12 mouse cellular contexts compared by ENCODE assay signal in the genomic region with DNA sequence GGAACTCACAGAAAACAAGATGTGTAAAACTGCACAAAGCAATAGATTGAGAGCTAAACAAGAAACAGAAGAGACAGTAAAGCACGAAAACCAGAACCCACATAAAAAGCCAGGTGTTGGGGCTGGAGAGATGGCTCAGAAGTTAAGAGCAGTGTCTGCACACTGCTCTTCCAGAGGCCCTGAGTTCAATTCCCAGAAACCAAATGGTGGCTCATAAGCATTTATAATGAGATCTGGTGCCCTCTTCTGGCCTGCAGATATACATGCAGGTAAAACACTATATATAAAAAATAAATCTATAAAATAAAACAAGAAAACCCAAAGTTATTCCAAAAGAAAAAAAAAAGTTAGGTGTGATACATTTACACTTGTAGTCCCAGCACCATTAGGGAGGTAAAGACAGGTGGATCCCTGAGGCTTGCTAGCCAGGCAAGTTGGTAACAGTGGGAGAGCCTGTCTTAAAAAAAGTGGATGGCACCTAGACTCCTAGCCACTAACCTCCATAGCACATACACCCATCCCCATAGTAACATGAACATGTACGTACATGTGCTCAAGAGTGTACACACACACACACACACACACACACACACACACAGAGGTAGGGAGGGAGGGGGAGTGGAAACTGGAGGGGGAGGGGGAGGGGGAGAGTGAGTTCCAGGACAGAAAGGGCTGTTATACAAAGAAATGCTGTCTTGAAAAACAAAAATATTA. TPM values are rescaled to one million over a fixed set of nuclear protein-coding genes. Genes with fewer than 3 reads are reported as not detected.
DNase-seq lines count a peak whose midpoint lies in the region; ATAC-seq and TF ChIP-seq lines count a peak whose summit lies in the region.
"Had no signal": no experiment of that assay in that cellular context is flagged by ENCODE, and none has a peak within 500 bp of the region (broad histone marks: within the 10 kb centered on the region; RNA-seq: fewer than 3 reads in every experiment).

No protein-coding gene starts in this region.

- H3K36me3 ChIP-seq in forebrain, embryonic 13.5 days (ENCODE audit: poor library complexity, severe bottlenecking): no peaks in the 10 kb centered on the region
- H3K36me3 ChIP-seq in forebrain, embryonic 15.5 days: no peaks in the 10 kb centered on the region
- H3K36me3 ChIP-seq: limb, embryonic 10.5 days had no signal

- H3K9me3 ChIP-seq in forebrain, embryonic 13.5 days (replicated peaks): no peaks in the 10 kb centered on the region
- no peaks in the 10 kb centered on the region for H3K9me3 ChIP-seq in forebrain, embryonic 15.5 days
- H3K9me3 ChIP-seq: limb, embryonic 10.5 days had no signal

- no peak for DNase-seq in layer of hippocampus, adult 2 months (ENCODE audit: low spot score in 2 of 2)
- DNase-seq in layer of hippocampus, adult 8-10 months (ENCODE audit: low spot score in 2 of 2): no peak
- DNase-seq in A20 (ENCODE audit: low read depth, low spot score): peak; percentile 49
- peak; percentile 34 for DNase-seq in embryo, embryonic 10.5 days (ENCODE audit: low spot score)
- DNase-seq in right cerebral cortex, adult 2 months (ENCODE audit: low spot score in 2 of 2): no peak
- DNase-seq in adrenal gland, postnatal 25 days: no peak
- DNase-seq: cerebellum, adult 9-11 months; heart, adult 18-20 months had no signal

- 65% methylated on average over 2 of the region's 2 CpGs for WGBS in forebrain, embryonic 13.5 days
- WGBS in forebrain, embryonic 15.5 days: 63% methylated on average over 2 of the region's 2 CpGs

- no peak overlapping the region for H3K4me3 ChIP-seq in forebrain, embryonic 13.5 days
- no peak overlapping the region for H3K4me3 ChIP-seq in forebrain, embryonic 15.5 days
- H3K4me3 ChIP-seq in layer of hippocampus, adult 2 months: no peak overlapping the region
- H3K4me3 ChIP-seq: limb, embryonic 10.5 days had no signal

- no peak overlapping the region for H3K4me2 ChIP-seq in forebrain, embryonic 13.5 days
- no peak overlapping the region for H3K4me2 ChIP-seq in forebrain, embryonic 15.5 days (replicated peaks)

- no peak overlapping the region for H3K27ac ChIP-seq in forebrain, embryonic 13.5 days
- H3K27ac ChIP-seq in forebrain, embryonic 15.5 days (replicated peaks): no peak overlapping the region
- no peak overlapping the region for H3K27ac ChIP-seq in layer of hippocampus, adult 2 months
- H3K27ac ChIP-seq: limb, embryonic 10.5 days; macrophage had no signal

- peaks cover 17% of the 10 kb centered on the region for H3K4me1 ChIP-seq in forebrain, embryonic 13.5 days
- peaks cover 13% of the 10 kb centered on the region; the same call in 1 of the 2 replicates for H3K4me1 ChIP-seq in forebrain, embryonic 15.5 days
- H3K4me1 ChIP-seq: limb, embryonic 10.5 days had no signal

- ATAC-seq in forebrain, embryonic 13.5 days: 0 out of 2 replicates have a peak, but pooled peaks have one; percentile 61
- ATAC-seq in forebrain, embryonic 15.5 days (replicated peaks): no peak; the same call in 1 of the 2 replicates

- no peaks in the 10 kb centered on the region for H3K27me3 ChIP-seq in forebrain, embryonic 13.5 days
- no peaks in the 10 kb centered on the region for H3K27me3 ChIP-seq in forebrain, embryonic 15.5 days

- TF ChIP-seq CTCF in layer of hippocampus, adult 2 months (conservative IDR thresholded peaks at IDR 0.05): peak; percentile 78

- no peak overlapping the region for H3K9ac ChIP-seq in forebrain, embryonic 13.5 days
- H3K9ac ChIP-seq in forebrain, embryonic 15.5 days (replicated peaks): no peak overlapping the region

RNA-seq across cellular contexts. Expression of a gene that starts 54.0 kb away (rescaled TPM):
- polyA plus RNA-seq in forebrain, embryonic 13.5 days (2015; fragmentation: Nextera tagmentation; extraction: Ambion mirVana): 33.8 and 35.7 TPM in 2 replicates
- polyA plus RNA-seq in forebrain, embryonic 15.5 days (2015; fragmentation: Nextera tagmentation; extraction: Ambion mirVana): 36.5 and 36.7 TPM in 2 replicates
- 10 to 100 TPM; 83.2 to 85.3 TPM for total RNA-seq in layer of hippocampus, adult 2 months (2021)
- total RNA-seq in layer of hippocampus, adult 8-10 months (2022): 10 to 100 TPM; 80.2 to 90.1 (median 85.2) TPM
- 23.9 and 24.6 TPM in 2 replicates for total RNA-seq in adrenal gland, postnatal 25 days (2021)

Comparison
In these comparisons a context has a peak if more than half of its experiments do, and no peak if none do; other contexts are left out.
1. DNase-seq: peak in A20 (single experiment) and embryo, embryonic 10.5 days (single experiment); none in layer of hippocampus, adult 2 months (0 of 2), layer of hippocampus, adult 8-10 months (0 of 2), right cerebral cortex, adult 2 months (0 of 2) and adrenal gland, postnatal 25 days (single experiment).